Mouse (Mus musculus) hindbrain, embryonic 10.5 days (tissue): Measurements from ENCODE around the gene Ahnak. TPM values are rescaled to one million over a fixed set of nuclear protein-coding genes. Genes with fewer than 3 reads are reported as not detected.
"Not testable (repeated sequence)": the region's sequence is repeated elsewhere in the genome, so short reads cannot be mapped to it uniquely, and the experiment has no call there.

Experiments
- DNase-seq: peaks from one replicate; pipeline ENCODE4 v3.0.0-alpha.2; 2017; ENCODE audit warnings: low spot score
- H3K27ac ChIP-seq: fragments of 300-500 bp; sonication (generic); 2 replicates; pipeline ENCODE4 v1.5.1; 2016; ENCODE audit warnings: mild to moderate bottlenecking, moderate library complexity
- H3K27me3 ChIP-seq: fragments of 300-500 bp; sonication (generic); 2 replicates; pipeline ENCODE4 v1.6.1; 2016; ENCODE audit warnings: mild to moderate bottlenecking; ENCODE audit not compliant: poor library complexity, insufficient read depth, severe bottlenecking
- H3K36me3 ChIP-seq: fragments of 300-500 bp; sonication (generic); 2 replicates; pipeline ENCODE4 v1.6.1; 2016; ENCODE audit warnings: mild to moderate bottlenecking, moderate library complexity
- H3K4me1 ChIP-seq: fragments of 300-500 bp; sonication (generic); replicated peaks from 2 replicates; pipeline ENCODE4 v1.6.1; 2016; ENCODE audit warnings: mild to moderate bottlenecking
- H3K4me3 ChIP-seq: fragments of 300-500 bp; sonication (generic); 2 replicates; pipeline ENCODE4 v1.5.1; 2016; ENCODE audit warnings: mild to moderate bottlenecking, moderate library complexity
- H3K9me3 ChIP-seq: fragments of 300-500 bp; sonication (generic); 2 replicates; pipeline ENCODE4 v1.6.1; 2016; ENCODE audit warnings: mild to moderate bottlenecking, moderate library complexity
- WGBS: fragments of 180-500 bp; shearing (Covaris S2); methylation state at CpG from one replicate; pipeline ENCODE4 v1.1.7; 2016; 5-methylcytosine and 5-hydroxymethylcytosine counted together
- polyA plus RNA-seq: library from polyadenylated mRNA; unstranded; fragments of >200 nt; fragmentation: Nextera tagmentation; extraction: Ambion mirVana; gene quantifications from 2 replicates; pipeline ENCODE4 v1.2.1, GENCODE M21; 2016

Gene Ahnak
- polyA plus RNA-seq, 1 experiment from 2014 or later = 8.1 TPM

DNA sequence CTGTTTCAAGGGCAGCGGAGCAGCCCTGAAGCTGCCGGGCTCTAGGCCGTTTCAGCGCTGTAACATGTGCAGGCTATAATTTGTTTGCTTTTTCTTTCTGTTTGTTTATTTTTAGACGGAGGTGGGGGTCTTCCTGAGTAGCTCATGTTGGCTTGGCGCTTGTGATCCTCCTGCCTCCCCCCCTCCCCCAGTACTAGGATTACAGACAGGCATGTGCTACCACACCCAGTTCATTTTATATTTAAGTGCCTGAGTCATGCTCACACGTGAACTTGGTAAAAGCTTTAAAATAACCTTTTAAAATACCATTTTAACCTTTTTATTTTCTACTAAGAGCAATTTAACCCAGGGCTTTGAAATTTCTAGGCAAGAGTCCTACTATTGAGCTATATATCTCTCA, 50.8 kb downstream of the Ahnak start:
- Histone ChIP-seq H3K4me1 (no peaks in the 10 kb centered on the region), H3K36me3 (no peaks in the 10 kb centered on the region), H3K27ac (no peak overlapping the region), H3K27me3 (no peaks in the 10 kb centered on the region), H3K9me3 (no peaks in the 10 kb centered on the region), H3K4me3 (no peak overlapping the region)
- 65% methylated on average over 7 of the region's 7 CpGs for WGBS
- peak; percentile 6 for DNase-seq

GRCm38 (mm10) chr19:9040649-9041048, 51.6 kb downstream of the Ahnak start:
- Histone ChIP-seq H3K27me3 (no peaks in the 10 kb centered on the region), H3K4me3 (no peak overlapping the region), H3K9me3 (no peaks in the 10 kb centered on the region), H3K4me1 (no peaks in the 10 kb centered on the region), H3K36me3 (no peaks in the 10 kb centered on the region), H3K27ac (no peak overlapping the region)
- no peak for DNase-seq
- 87% methylated on average over 6 of the region's 6 CpGs for WGBS

- no peaks in the 10 kb centered on the region for H3K36me3 ChIP-seq
- H3K27ac ChIP-seq = no peak overlapping the region
- no peak overlapping the region for H3K4me3 ChIP-seq
- no peaks in the 10 kb centered on the region for H3K9me3 ChIP-seq
- H3K27me3 ChIP-seq = no peaks in the 10 kb centered on the region
- no peaks in the 10 kb centered on the region for H3K4me1 ChIP-seq
- no peak for DNase-seq
Observed at GRCm38 (mm10) chr19:9041074-9041473, 52.0 kb downstream of the Ahnak start.

DNA sequence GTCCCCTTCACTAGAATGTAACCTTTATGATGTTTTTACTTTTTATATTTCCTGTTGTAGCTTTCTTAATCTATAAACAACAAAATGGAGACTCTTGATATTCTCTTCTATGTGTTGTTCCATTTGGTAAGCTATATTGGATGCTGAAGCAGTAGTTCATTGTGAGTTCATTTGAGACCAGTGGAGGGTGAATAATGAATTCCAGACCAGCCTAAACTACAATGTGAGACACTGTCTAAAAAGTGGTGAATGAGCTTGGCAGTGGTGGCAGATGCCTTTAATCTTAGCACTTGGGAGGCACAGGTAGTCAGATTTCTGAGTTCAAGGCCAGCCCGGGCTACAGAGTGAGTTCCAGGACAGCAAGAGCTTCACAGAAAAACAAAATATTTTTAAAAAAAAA, 54.0 kb downstream of the Ahnak start:
- Histone ChIP-seq H3K36me3 (no peaks in the 10 kb centered on the region), H3K4me3 (no peak overlapping the region), H3K4me1 (no peaks in the 10 kb centered on the region; the same call in 1 of the 2 replicates), H3K27me3 (no peaks in the 10 kb centered on the region), H3K27ac (no peak overlapping the region), H3K9me3 (no peaks in the 10 kb centered on the region)
- DNase-seq = no peak
- WGBS = 85% methylated on average over 1 of the region's 1 CpGs

DNA sequence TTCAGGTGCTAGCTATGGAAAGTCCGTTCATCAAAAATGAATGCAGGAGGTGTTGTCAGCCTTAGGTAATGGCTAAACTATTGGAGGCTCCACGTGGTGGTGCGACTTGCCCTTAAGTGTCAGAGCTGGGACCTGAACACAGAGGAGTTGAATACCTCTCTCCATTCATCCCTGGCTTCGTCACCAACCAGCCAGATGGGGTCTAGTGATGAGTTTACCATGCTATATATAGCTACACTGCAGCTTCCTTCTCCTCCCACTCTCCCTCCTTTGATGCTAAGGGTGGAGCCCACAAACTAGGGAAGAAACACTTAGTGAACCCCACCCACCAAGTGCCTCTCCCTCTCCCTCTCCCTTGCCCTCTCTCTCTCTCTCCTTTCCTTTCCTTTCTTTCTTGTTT, 55.2 kb downstream of the Ahnak start:
- Histone ChIP-seq H3K27ac (no peak overlapping the region), H3K4me1 (no peaks in the 10 kb centered on the region; the same call in 1 of the 2 replicates), H3K9me3 (no peaks in the 10 kb centered on the region), H3K36me3 (no peaks in the 10 kb centered on the region), H3K4me3 (no peak overlapping the region), H3K27me3 (no peaks in the 10 kb centered on the region)
- no peak for DNase-seq
- WGBS = 84% methylated on average over 4 of the region's 4 CpGs

DNA sequence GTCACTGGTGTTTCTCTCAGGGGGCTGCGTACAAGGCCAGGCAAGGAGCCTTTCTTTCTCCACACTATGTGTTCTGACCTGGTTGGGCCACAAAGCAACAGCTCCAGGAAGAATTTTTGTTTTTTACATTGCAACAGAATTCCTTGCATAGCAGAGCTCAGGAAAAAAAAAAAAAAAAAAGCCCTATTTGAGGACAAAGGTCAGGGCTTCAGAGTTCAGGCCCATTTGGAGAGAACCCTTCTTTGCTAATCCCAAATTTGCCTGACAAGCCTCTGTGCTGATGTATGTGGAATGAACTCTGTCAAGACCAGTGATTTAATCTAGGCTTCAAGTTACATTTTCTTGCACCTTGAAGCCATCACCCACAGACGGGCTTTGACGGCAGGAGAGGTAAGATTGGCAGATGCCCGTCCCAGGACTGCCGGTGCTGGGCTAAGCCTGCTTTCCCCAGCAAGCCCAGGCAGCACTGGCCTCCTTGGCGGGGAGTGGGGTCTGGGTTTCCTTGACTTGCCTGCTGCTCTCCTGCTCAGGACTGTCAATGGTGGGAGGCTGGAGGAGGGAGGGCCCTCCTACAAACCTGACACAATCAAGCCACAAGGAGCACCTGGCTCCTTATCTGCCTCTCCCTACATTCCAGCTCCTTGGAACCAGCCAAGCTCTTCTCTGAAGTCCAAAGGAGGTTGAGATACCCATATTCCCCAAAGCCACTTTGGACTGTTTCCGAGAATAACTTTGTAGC, 58.3 kb downstream of the Ahnak start:
- Histone ChIP-seq H3K36me3 (no peaks in the 10 kb centered on the region), H3K9me3 (no peaks in the 10 kb centered on the region), H3K27me3 (no peaks in the 10 kb centered on the region), H3K4me3 (no peak overlapping the region), H3K4me1 (no peaks in the 10 kb centered on the region; the same call in 1 of the 2 replicates), H3K27ac (no peak overlapping the region; the same call in 1 of the 2 replicates)
- DNase-seq = no peak
- 66% methylated on average over 7 of the region's 7 CpGs for WGBS

DNA sequence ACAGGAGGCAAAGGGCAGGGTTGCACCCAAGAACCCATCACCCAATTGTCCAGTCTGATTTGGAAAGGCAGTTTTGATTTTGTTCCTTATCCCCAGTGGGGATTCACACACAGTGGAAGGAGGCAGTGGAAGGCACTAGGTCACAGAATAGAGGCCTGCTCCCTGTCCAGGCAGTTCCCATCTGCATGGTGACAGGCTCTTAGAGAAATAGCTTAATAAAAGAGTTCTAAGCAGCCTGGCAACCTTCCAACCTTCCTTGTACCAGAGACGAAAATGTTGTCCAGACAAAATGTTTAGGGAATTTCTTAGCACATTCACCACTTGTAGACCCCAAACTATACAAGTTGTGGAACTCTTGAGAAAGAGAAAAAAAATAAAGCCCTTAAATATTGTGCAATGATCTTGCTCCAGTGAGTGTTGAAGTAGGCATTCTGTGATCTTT, 58.9 kb downstream of the Ahnak start:
- no peak overlapping the region for H3K4me3 ChIP-seq
- no peak for DNase-seq
- H3K4me1 ChIP-seq = no peaks in the 10 kb centered on the region; the same call in 1 of the 2 replicates
- no peaks in the 10 kb centered on the region for H3K36me3 ChIP-seq
- H3K27ac ChIP-seq = no peak overlapping the region
- 84% methylated on average over 1 of the region's 1 CpGs for WGBS
- H3K27me3 ChIP-seq = no peaks in the 10 kb centered on the region
- H3K9me3 ChIP-seq = no peaks in the 10 kb centered on the region

- Histone ChIP-seq H3K9me3 (no peaks in the 10 kb centered on the region), H3K4me1 (no peaks in the 10 kb centered on the region; the same call in 1 of the 2 replicates), H3K27me3 (no peaks in the 10 kb centered on the region), H3K27ac (no peak overlapping the region), H3K36me3 (no peaks in the 10 kb centered on the region), H3K4me3 (no peak overlapping the region)
- no peak for DNase-seq
- 89% methylated on average over 4 of the region's 4 CpGs for WGBS
Observed at GRCm38 (mm10) chr19:9048981-9049687, 60.0 kb downstream of the Ahnak start.

GRCm38 (mm10) chr19:9050294-9051229, 61.5 kb downstream of the Ahnak start:
- H3K27ac ChIP-seq = no peak overlapping the region
- no peak overlapping the region for H3K4me3 ChIP-seq
- DNase-seq = no peak
- no peaks in the 10 kb centered on the region for H3K9me3 ChIP-seq
- no peaks in the 10 kb centered on the region; the same call in 1 of the 2 replicates for H3K4me1 ChIP-seq
- H3K27me3 ChIP-seq = no peaks in the 10 kb centered on the region
- 72% methylated on average over 9 of the region's 9 CpGs for WGBS
- no peaks in the 10 kb centered on the region for H3K36me3 ChIP-seq

- not testable (repeated sequence) for DNase-seq, H3K27ac ChIP-seq, H3K4me3 ChIP-seq, H3K4me1 ChIP-seq, H3K36me3 ChIP-seq, H3K27me3 ChIP-seq, H3K9me3 ChIP-seq
- 87% methylated on average over 4 of the region's 4 CpGs for WGBS
Observed at GRCm38 (mm10) chr19:9051985-9052384, 62.9 kb downstream of the Ahnak start.

GRCm38 (mm10) chr19:9052803-9053431, 63.8 kb downstream of the Ahnak start:
- H3K4me3 ChIP-seq = no peak overlapping the region
- no peaks in the 10 kb centered on the region for H3K36me3 ChIP-seq
- H3K27me3 ChIP-seq = no peaks in the 10 kb centered on the region
- no peak overlapping the region for H3K27ac ChIP-seq
- DNase-seq = no peak
- WGBS = 71% methylated on average over 6 of the region's 6 CpGs
- no peaks in the 10 kb centered on the region for H3K9me3 ChIP-seq
- H3K4me1 ChIP-seq = no peaks in the 10 kb centered on the region

DNA sequence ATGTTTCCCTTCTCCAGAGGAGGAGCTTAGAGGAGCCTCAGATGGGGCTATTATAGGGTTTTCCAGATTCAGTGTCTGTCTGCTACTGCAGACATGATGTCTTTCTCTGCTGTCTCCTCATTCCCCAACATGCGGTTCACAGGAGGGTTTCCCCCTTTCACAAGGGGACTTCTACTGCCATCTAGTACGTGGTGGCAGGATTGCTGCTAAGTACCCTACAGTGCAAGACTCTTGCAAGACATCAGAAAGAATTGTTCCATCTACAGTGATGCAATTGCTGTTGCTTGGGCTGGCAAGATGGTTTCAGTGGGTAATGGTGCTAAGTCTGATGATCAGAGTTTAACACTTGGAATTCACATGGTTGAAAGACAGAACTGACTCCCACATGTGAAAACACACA, 66.1 kb downstream of the Ahnak start:
- no peak overlapping the region for H3K27ac ChIP-seq
- H3K4me1 ChIP-seq = no peaks in the 10 kb centered on the region
- 33% methylated on average over 2 of the region's 2 CpGs for WGBS
- no peaks in the 10 kb centered on the region for H3K36me3 ChIP-seq
- no peaks in the 10 kb centered on the region for H3K27me3 ChIP-seq
- no peak overlapping the region for H3K4me3 ChIP-seq
- DNase-seq = no peak
- H3K9me3 ChIP-seq = no peaks in the 10 kb centered on the region
